Mouse (Mus musculus) left cerebral cortex, adult 18-20 months (tissue): ENCODE data around the gene Ostn. TPM values are rescaled to one million over a fixed set of nuclear protein-coding genes. Genes with fewer than 3 reads are reported as not detected.
A peak's percentile ranks its signal among the peaks of the same experiment; 100 is the strongest.

Source experiments
- DNase-seq, 2 experiments: peaks; one replicate each; pipeline ENCODE4 v3.0.0; 2021 to 2022; ENCODE audit warnings: low spot score in 2 of 2, mixed read lengths in 1 of 2
- total RNA-seq, 2 experiments: library from RNA; stranded (reverse); gene quantifications; 2 replicates each; pipeline ENCODE4 v1.2.3; 2021

The Ostn gene
- total RNA-seq, 2 experiments from 2014 or later: not detected

GRCm38 (mm10) chr16:27386850-27387407 is 79.6 kb downstream of the Ostn start:
- DNase-seq: no peak

DNA sequence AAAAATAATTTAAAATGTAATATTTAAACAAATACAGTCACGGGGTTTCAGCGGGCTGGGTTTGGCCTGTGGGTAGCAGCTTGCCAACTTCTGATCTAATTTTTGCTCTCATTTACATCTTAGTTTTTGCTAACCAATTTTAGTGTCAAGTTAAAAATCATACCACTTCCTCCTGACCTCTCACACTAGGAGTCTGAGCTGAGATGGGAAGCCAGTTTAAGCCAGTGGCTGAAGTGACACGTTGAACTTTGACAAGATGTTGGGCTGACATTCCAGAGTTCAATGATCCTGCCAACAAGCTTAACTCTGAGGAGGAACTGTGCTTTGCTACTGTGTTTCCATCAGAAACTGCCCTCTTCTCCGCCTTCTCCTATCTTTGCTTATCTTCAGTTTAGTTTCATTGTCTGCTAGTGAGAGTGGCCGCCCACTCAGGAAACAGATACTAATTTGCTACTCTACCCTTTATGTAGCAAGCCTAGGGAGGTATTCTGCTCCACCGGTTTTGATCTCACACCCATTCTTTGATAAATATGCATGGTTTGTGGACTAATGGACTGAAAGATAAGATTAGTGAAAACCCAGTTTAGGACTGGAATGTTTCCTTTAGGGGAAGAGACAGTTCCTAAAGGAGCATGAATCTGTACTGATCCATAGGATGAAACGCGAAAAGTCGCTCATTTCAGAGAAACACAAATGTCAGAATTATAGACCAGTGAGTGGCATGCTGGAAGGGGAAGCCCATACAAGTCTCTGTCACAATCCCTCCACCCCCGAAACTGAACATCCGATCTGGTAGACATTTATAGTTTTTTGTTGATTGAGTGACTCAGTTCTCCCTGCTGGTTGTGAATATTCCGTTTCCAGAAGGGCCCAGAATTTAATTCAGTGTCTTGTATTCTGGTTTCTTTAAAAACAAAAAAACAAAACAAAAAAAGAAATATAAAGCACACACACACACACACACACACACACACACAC is 80.6 kb downstream of the Ostn start:
- DNase-seq: no peak

- DNase-seq: peak; percentile 78 to 79
Measured at GRCm38 (mm10) chr16:27388761-27389451, 81.6 kb downstream of the Ostn start, which contains the start of gene Ccdc50. TSS of gene Ccdc50 (plus strand) at chr16:27388869.

DNA sequence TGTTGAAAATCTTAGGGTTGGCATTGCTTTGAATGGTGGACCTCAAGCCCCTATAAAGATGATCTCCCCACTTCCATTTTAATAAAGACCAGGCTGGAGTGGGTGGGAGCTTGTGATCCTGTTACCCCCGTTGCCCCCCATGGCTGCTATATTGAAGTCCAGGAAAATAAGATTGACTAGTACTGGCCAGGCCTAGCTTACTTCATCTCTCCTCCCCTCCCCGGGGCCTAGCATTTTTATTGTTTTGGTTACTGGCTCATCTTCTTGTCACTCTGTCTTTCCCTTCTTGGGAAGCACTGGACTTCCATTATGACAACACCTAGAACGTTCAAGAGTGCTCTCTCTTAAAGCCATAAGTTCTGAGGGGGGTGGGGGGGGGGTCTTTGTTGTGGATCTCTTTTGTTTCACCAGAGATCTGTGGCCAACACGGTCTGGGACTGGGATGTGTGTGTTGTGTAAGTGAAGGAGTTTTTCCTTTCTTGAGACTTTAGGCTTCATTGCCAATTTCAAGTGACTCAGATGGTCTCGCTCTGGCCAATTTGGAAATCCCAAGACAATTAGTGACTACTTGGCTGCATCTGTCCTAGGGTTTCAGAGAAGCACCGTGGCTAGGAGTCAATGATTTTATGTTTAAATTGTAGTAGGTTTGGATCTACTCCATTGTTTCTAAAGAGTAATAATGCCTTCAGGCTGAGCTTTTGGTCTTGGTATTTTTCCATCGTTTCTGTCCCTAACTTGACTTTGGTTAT is 82.4 kb downstream of the Ostn start:
- DNase-seq: no peak

- no peak for DNase-seq
Measured at GRCm38 (mm10) chr16:27390306-27390705, 83.0 kb downstream of the Ostn start.

DNA sequence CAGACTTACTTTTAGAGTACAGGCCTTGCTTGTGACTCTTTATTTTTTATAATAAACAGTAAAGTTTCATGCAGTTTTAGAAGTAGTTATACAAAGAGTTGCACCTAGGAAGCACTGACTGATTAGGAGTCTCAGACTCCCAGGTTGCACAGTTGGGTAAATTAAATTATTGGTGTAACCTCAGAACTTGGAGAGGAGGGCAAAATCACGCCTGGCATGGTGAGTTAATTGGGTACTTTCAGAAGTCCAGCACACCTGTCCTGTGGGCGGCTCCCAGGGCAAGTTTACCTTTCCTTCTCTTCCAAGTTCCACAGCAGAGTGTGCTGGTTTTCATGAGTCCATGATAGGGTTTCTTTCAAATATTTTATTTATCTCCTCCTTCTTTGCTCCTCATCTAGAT is 84.6 kb downstream of the Ostn start:
- no peak for DNase-seq

- DNase-seq: no peak
Measured at GRCm38 (mm10) chr16:27395251-27396037, 88.2 kb downstream of the Ostn start.

- no peak for DNase-seq
Measured at GRCm38 (mm10) chr16:27396951-27397350, 89.7 kb downstream of the Ostn start.

- DNase-seq: no peak
Measured at GRCm38 (mm10) chr16:27399026-27399718, 91.9 kb downstream of the Ostn start.

GRCm38 (mm10) chr16:27399719-27400253 is 92.5 kb downstream of the Ostn start:
- no peak for DNase-seq

Other genes with a start within 250 kb of the Ostn start
- gene Uts2b, start 62.8 kb downstream of the Ostn start, total RNA-seq: not detected
- 10 to 100 TPM; 54.2 to 58.8 TPM for gene Ccdc50, start 81.4 kb downstream of the Ostn start, total RNA-seq